Mouse (Mus musculus) layer of hippocampus, adult 2 months (tissue): ENCODE data around the gene Pld4. TPM values are rescaled to one million over a fixed set of nuclear protein-coding genes. Genes with fewer than 3 reads are reported as not detected.
"Not testable (repeated sequence)": the region's sequence is repeated elsewhere in the genome, so short reads cannot be mapped to it uniquely, and the experiment has no call there.

Experiments used
- DNase-seq, 2 experiments: peaks; one replicate each; pipeline ENCODE4 v3.0.0; 2022; ENCODE audit warnings: low spot score in 2 of 2
- H3K27ac ChIP-seq: fragments of 200-600 bp; 2 replicates; pipeline ENCODE4 v1.8.1; 2022
- H3K4me3 ChIP-seq: fragments of 200-600 bp; 2 replicates; pipeline ENCODE4 v1.8.1; 2022; ENCODE audit warnings: mild to moderate bottlenecking
- CTCF ChIP-seq: fragments of 200-600 bp; conservative IDR thresholded peaks from 2 replicates; pipeline ENCODE4 v1.8.1; 2022; ENCODE audit warnings: antibody characterized with exemption, mild to moderate bottlenecking, moderate library complexity
- microRNA-seq, 2 experiments: library from miRNA; unstranded; fragments of <30 nt; microRNA quantifications; one replicate each; pipeline ENCODE4 v1.2.0; 2021
- total RNA-seq, 2 experiments: library from RNA; stranded (reverse); gene quantifications; 2 replicates each; pipeline ENCODE4 v1.2.3; 2021

Gene Pld4
- total RNA-seq, 2 experiments from 2014 or later: 8.6 to 9.7 TPM

- no peak for TF ChIP-seq CTCF
- no peak overlapping the region for H3K4me3 ChIP-seq
Observed at GRCm38 (mm10) chr12:112802917-112803316, 42.5 kb downstream of the Pld4 start.

GRCm38 (mm10) chr12:112804046-112804445 is 43.6 kb downstream of the Pld4 start:
- Histone ChIP-seq H3K27ac (no peak overlapping the region), H3K4me3 (no peak overlapping the region)
- DNase-seq: no peak
- TF ChIP-seq CTCF: no peak

More at GRCm38 (mm10) chr12:112802917-112803316, 42.5 kb downstream of the Pld4 start:
- no peak for DNase-seq
- H3K27ac ChIP-seq: no peak overlapping the region

- H3K4me3 ChIP-seq: no peak overlapping the region
- no peak for TF ChIP-seq CTCF
- no peak overlapping the region for H3K27ac ChIP-seq
- no peak for DNase-seq
Observed at GRCm38 (mm10) chr12:112806044-112806443, 45.6 kb downstream of the Pld4 start.

GRCm38 (mm10) chr12:112807796-112808195 is 47.3 kb downstream of the Pld4 start:
- no peak for DNase-seq
- peak overlapping the region; percentile 89 for H3K27ac ChIP-seq
- no peak for TF ChIP-seq CTCF
- H3K4me3 ChIP-seq: no peak overlapping the region; the same call in 1 of the 2 replicates

- Histone ChIP-seq H3K27ac (peak overlapping the region; percentile 89), H3K4me3 (peak overlapping the region; percentile 84)
- DNase-seq: no peak
- no peak for TF ChIP-seq CTCF
Observed at GRCm38 (mm10) chr12:112808212-112808586, 47.7 kb downstream of the Pld4 start.

- Histone ChIP-seq H3K27ac (peak within 1 kb of the TSS; percentile 89), H3K4me3 (peak within 1 kb of the TSS; percentile 84)
- TF ChIP-seq CTCF: peak; percentile 72
- peak; percentile 94 to 95 for DNase-seq
Observed at GRCm38 (mm10) chr12:112808587-112809364, 48.3 kb downstream of the Pld4 start, which contains the start of gene Clba1. TSS of gene Clba1 (plus strand) at chr12:112808937.

GRCm38 (mm10) chr12:112809641-112810040 is 49.2 kb downstream of the Pld4 start:
- Histone ChIP-seq H3K27ac (peak overlapping the region; percentile 89), H3K4me3 (peak overlapping the region; percentile 84)
- no peak for DNase-seq
- no peak for TF ChIP-seq CTCF

- H3K4me3 ChIP-seq: no peak overlapping the region; the same call in 1 of the 2 replicates
- no peak for DNase-seq
- TF ChIP-seq CTCF: no peak
- H3K27ac ChIP-seq: no peak overlapping the region
Observed at GRCm38 (mm10) chr12:112810092-112810885, 49.8 kb downstream of the Pld4 start.

GRCm38 (mm10) chr12:112813370-112813769 is 52.9 kb downstream of the Pld4 start:
- H3K4me3 ChIP-seq: no peak overlapping the region
- H3K27ac ChIP-seq: no peak overlapping the region
- no peak for TF ChIP-seq CTCF
- DNase-seq: no peak

- no peak overlapping the region for H3K4me3 ChIP-seq
- H3K27ac ChIP-seq: no peak overlapping the region
- DNase-seq: no peak
- TF ChIP-seq CTCF: no peak
Observed at GRCm38 (mm10) chr12:112814682-112815470, 54.4 kb downstream of the Pld4 start.

GRCm38 (mm10) chr12:112816294-112816693 is 55.8 kb downstream of the Pld4 start:
- peak; percentile 56 for DNase-seq
- no peak overlapping the region for H3K4me3 ChIP-seq
- H3K27ac ChIP-seq: no peak overlapping the region
- peak; percentile 96 for TF ChIP-seq CTCF

- H3K4me3 ChIP-seq, H3K27ac ChIP-seq, DNase-seq: not testable (repeated sequence)
Observed at GRCm38 (mm10) chr12:112816866-112817265, 56.4 kb downstream of the Pld4 start.

Small RNA genes within 50 kb of the gene (microRNA-seq; reads per million reads assigned to microRNA genes)
- 1.8 to 2.2 reads per million in 2 experiments for gene Mir6940

Other genes starting within 250 kb of the Pld4 start
- gene Tmem179, start 243.9 kb upstream of the Pld4 start, total RNA-seq: 100 to 1,000 TPM; 116 to 121 TPM
- 100 to 1,000 TPM; 131 to 138 TPM for gene Inf2, start 171.9 kb upstream of the Pld4 start, total RNA-seq
- 10 to 100 TPM; 10.1 to 10.6 TPM for gene Adssl1, start 140.6 kb upstream of the Pld4 start, total RNA-seq
- gene Siva1, start 116.0 kb upstream of the Pld4 start, total RNA-seq: 10 to 100 TPM; 19.6 to 20.1 TPM
- 100 to 1,000 TPM; 152 to 160 TPM for gene Akt1, start 85.8 kb upstream of the Pld4 start, total RNA-seq
- gene Zbtb42, start 81.8 kb upstream of the Pld4 start, total RNA-seq: under 1 TPM; 0.44 to 0.52 TPM
- 100 to 1,000 TPM; 194 to 210 TPM for gene Cep170b, start 40.2 kb upstream of the Pld4 start, total RNA-seq
- gene Ahnak2, start 42.0 kb downstream of the Pld4 start, total RNA-seq: 1 to 10 TPM; 3.3 to 3.5 TPM
- 10 to 100 TPM; 12.8 to 13.2 TPM for gene Clba1, start 48.3 kb downstream of the Pld4 start, total RNA-seq
- gene Cdca4, start 68.8 kb downstream of the Pld4 start, total RNA-seq: 10 to 100 TPM in 1 of 2 experiments, 1 to 10 TPM in 1; 7.1 to 10.8 TPM
- not detected for gene Gpr132, start 107.6 kb downstream of the Pld4 start, total RNA-seq
- gene Jag2, start 169.1 kb downstream of the Pld4 start, total RNA-seq: 10 to 100 TPM; 44.1 to 52.1 TPM
- 10 to 100 TPM in 1 of 2 experiments, 1 to 10 TPM in 1; 9.8 to 10.1 TPM for gene Nudt14, start 181.5 kb downstream of the Pld4 start, total RNA-seq
- 10 to 100 TPM; 55.8 to 55.9 TPM for gene Btbd6, start 215.8 kb downstream of the Pld4 start, total RNA-seq
- 10 to 100 TPM; 55.6 to 57.4 TPM for gene Brf1, start 240.0 kb downstream of the Pld4 start, total RNA-seq